Mouse (Mus musculus): ENCODE data around the gene Syn1. TPM values are rescaled to one million over a fixed set of nuclear protein-coding genes. Genes with fewer than 3 reads are reported as not detected.
A peak's percentile ranks its signal among the peaks of the same experiment; 100 is the strongest.

Syn1 gene
- polyA plus RNA-seq, 1 experiment from 2014 or later = 34.1 TPM

GRCm38 (mm10) chrX:20913726-20914125, 7.1 kb downstream of the Syn1 start:
- Histone ChIP-seq H3K9ac (no peak overlapping the region), H3K4me1 (no peaks in the 10 kb centered on the region), H3K9me3 (no peaks in the 10 kb centered on the region), H3K4me2 (replicated peaks) (no peak overlapping the region), H3K27me3 (replicated peaks) (no peaks in the 10 kb centered on the region), H3K27ac (no peak overlapping the region), H3K36me3 (no peaks in the 10 kb centered on the region), H3K4me3 (no peak overlapping the region)
- no peak for ATAC-seq (ENCODE audit: low FRiP score, low read depth)
- 84% methylated on average over 6 of the region's 6 CpGs for WGBS

GRCm38 (mm10) chrX:20910074-20910473, 10.7 kb downstream of the Syn1 start:
- 27% methylated on average over 3 of the region's 3 CpGs for WGBS

GRCm38 (mm10) chrX:20875241-20875640, 45.6 kb downstream of the Syn1 start:
- H3K36me3 ChIP-seq = no peaks in the 10 kb centered on the region
- no peak overlapping the region for H3K9ac ChIP-seq
- no peak for ATAC-seq (ENCODE audit: low FRiP score, low read depth)
- no peaks in the 10 kb centered on the region for H3K9me3 ChIP-seq
- H3K27ac ChIP-seq = no peak overlapping the region
- H3K4me1 ChIP-seq = no peaks in the 10 kb centered on the region
- no peak overlapping the region for H3K4me3 ChIP-seq
- WGBS = 41% methylated on average over 3 of the region's 3 CpGs
- no peak overlapping the region for H3K4me2 ChIP-seq (replicated peaks)
- H3K27me3 ChIP-seq (replicated peaks) = no peaks in the 10 kb centered on the region

More at GRCm38 (mm10) chrX:20910074-20910473, 10.7 kb downstream of the Syn1 start:
- ATAC-seq (ENCODE audit: low FRiP score, low read depth) = no peak
- Histone ChIP-seq H3K4me2 (replicated peaks) (no peak overlapping the region), H3K4me3 (no peak overlapping the region), H3K27ac (no peak overlapping the region), H3K9ac (no peak overlapping the region), H3K36me3 (no peaks in the 10 kb centered on the region), H3K4me1 (no peaks in the 10 kb centered on the region), H3K9me3 (no peaks in the 10 kb centered on the region), H3K27me3 (replicated peaks) (no peaks in the 10 kb centered on the region)

GRCm38 (mm10) chrX:20872928-20873500, 47.8 kb downstream of the Syn1 start:
- Histone ChIP-seq H3K36me3 (no peaks in the 10 kb centered on the region), H3K27me3 (replicated peaks) (no peaks in the 10 kb centered on the region), H3K4me2 (replicated peaks) (no peak overlapping the region), H3K27ac (no peak overlapping the region), H3K9ac (no peak overlapping the region), H3K4me1 (no peaks in the 10 kb centered on the region), H3K9me3 (no peaks in the 10 kb centered on the region), H3K4me3 (no peak overlapping the region)
- no peak for ATAC-seq (ENCODE audit: low FRiP score, low read depth)
- WGBS = 31% methylated on average over 11 of the region's 11 CpGs

GRCm38 (mm10) chrX:20869962-20870513, 50.8 kb downstream of the Syn1 start, which contains the start of gene Timp1:
Gene Timp1, plus strand, starts transcription at chrX:20870166.
- 20% methylated on average over 18 of the region's 18 CpGs for WGBS

GRCm38 (mm10) chrX:20869203-20869602, 51.6 kb downstream of the Syn1 start:
- 68% methylated on average over 1 of the region's 1 CpGs for WGBS
- Histone ChIP-seq H3K4me1 (no peaks in the 10 kb centered on the region), H3K4me3 (no peak overlapping the region), H3K4me2 (replicated peaks) (no peak overlapping the region), H3K27me3 (replicated peaks) (no peaks in the 10 kb centered on the region), H3K27ac (no peak overlapping the region), H3K9me3 (no peaks in the 10 kb centered on the region), H3K36me3 (no peaks in the 10 kb centered on the region), H3K9ac (no peak overlapping the region)
- no peak for ATAC-seq (ENCODE audit: low FRiP score, low read depth)

More at GRCm38 (mm10) chrX:20869962-20870513, 50.8 kb downstream of the Syn1 start, which contains the start of gene Timp1:
- Histone ChIP-seq H3K9me3 (no peaks in the 10 kb centered on the region), H3K27ac (no peak within 1 kb of the TSS), H3K27me3 (replicated peaks) (no peaks in the 10 kb centered on the region), H3K4me1 (no peaks in the 10 kb centered on the region), H3K4me3 (no peak within 1 kb of the TSS; the same call in 1 of the 2 replicates), H3K36me3 (no peaks in the 10 kb centered on the region), H3K4me2 (replicated peaks) (peak within 1 kb of the TSS; percentile 41), H3K9ac (no peak within 1 kb of the TSS)
- ATAC-seq (ENCODE audit: low FRiP score, low read depth) = no peak

- no peak overlapping the region for H3K4me3 ChIP-seq
- H3K27me3 ChIP-seq (replicated peaks) = no peaks in the 10 kb centered on the region
- 61% methylated on average over 4 of the region's 4 CpGs for WGBS
- ATAC-seq (ENCODE audit: low FRiP score, low read depth) = no peak
- H3K36me3 ChIP-seq = no peaks in the 10 kb centered on the region
- no peak overlapping the region for H3K4me2 ChIP-seq (replicated peaks)
- no peaks in the 10 kb centered on the region for H3K4me1 ChIP-seq
- H3K9ac ChIP-seq = no peak overlapping the region
- no peak overlapping the region for H3K27ac ChIP-seq
- no peaks in the 10 kb centered on the region for H3K9me3 ChIP-seq
Observed at GRCm38 (mm10) chrX:20868091-20868490, 52.7 kb downstream of the Syn1 start.

- Histone ChIP-seq H3K36me3 (peaks cover 3% of the 10 kb centered on the region; the same call in 1 of the 2 replicates), H3K9me3 (no peaks in the 10 kb centered on the region), H3K4me3 (no peak overlapping the region), H3K27me3 (replicated peaks) (no peaks in the 10 kb centered on the region), H3K4me1 (no peaks in the 10 kb centered on the region), H3K4me2 (replicated peaks) (no peak overlapping the region), H3K27ac (no peak overlapping the region), H3K9ac (no peak overlapping the region)
- ATAC-seq (ENCODE audit: low FRiP score, low read depth) = no peak
- 77% methylated on average over 9 of the region's 9 CpGs for WGBS
Observed at GRCm38 (mm10) chrX:20863161-20864101, 57.4 kb downstream of the Syn1 start.

GRCm38 (mm10) chrX:20862105-20863065, 58.4 kb downstream of the Syn1 start:
- 42% methylated on average over 29 of the region's 29 CpGs for WGBS
- H3K4me2 ChIP-seq (replicated peaks) = no peak overlapping the region
- no peak for ATAC-seq (ENCODE audit: low FRiP score, low read depth)

GRCm38 (mm10) chrX:20861453-20862104, 59.2 kb downstream of the Syn1 start:
- H3K36me3 ChIP-seq = peaks cover 3% of the 10 kb centered on the region; the same call in 1 of the 2 replicates
- 64% methylated on average over 5 of the region's 5 CpGs for WGBS
- H3K27me3 ChIP-seq (replicated peaks) = no peaks in the 10 kb centered on the region
- H3K27ac ChIP-seq = no peak overlapping the region
- no peak overlapping the region for H3K9ac ChIP-seq
- no peak overlapping the region for H3K4me2 ChIP-seq (replicated peaks)
- no peak for ATAC-seq (ENCODE audit: low FRiP score, low read depth)
- H3K9me3 ChIP-seq = no peaks in the 10 kb centered on the region
- H3K4me3 ChIP-seq = no peak overlapping the region
- no peaks in the 10 kb centered on the region for H3K4me1 ChIP-seq

More at GRCm38 (mm10) chrX:20862105-20863065, 58.4 kb downstream of the Syn1 start:
- Histone ChIP-seq H3K4me3 (no peak overlapping the region), H3K4me1 (no peaks in the 10 kb centered on the region), H3K9ac (no peak overlapping the region), H3K36me3 (peaks cover 3% of the 10 kb centered on the region; the same call in 1 of the 2 replicates), H3K27me3 (replicated peaks) (no peaks in the 10 kb centered on the region), H3K27ac (no peak overlapping the region), H3K9me3 (no peaks in the 10 kb centered on the region)

GRCm38 (mm10) chrX:20853794-20854193, 67.0 kb downstream of the Syn1 start:
- Histone ChIP-seq H3K4me3 (no peak overlapping the region), H3K27ac (no peak overlapping the region), H3K9me3 (no peaks in the 10 kb centered on the region), H3K4me2 (replicated peaks) (no peak overlapping the region), H3K4me1 (no peaks in the 10 kb centered on the region), H3K27me3 (replicated peaks) (no peaks in the 10 kb centered on the region), H3K9ac (no peak overlapping the region), H3K36me3 (peaks cover 27% of the 10 kb centered on the region; the same call in 1 of the 2 replicates)
- no peak for ATAC-seq (ENCODE audit: low FRiP score, low read depth)
- 89% methylated on average over 7 of the region's 7 CpGs for WGBS

Data from neural tube, embryonic 12.5 days (tissue).